Mouse (Mus musculus): Measurements from ENCODE around the gene Gm15319. TPM values are rescaled to one million over a fixed set of nuclear protein-coding genes. Genes with fewer than 3 reads are reported as not detected.
"Not testable (repeated sequence)": the region's sequence is repeated elsewhere in the genome, so short reads cannot be mapped to it uniquely, and the experiment has no call there.

Gm15319 gene
- polyA plus RNA-seq, 1 experiment from 2014 or later, result 0.22 TPM

DNA sequence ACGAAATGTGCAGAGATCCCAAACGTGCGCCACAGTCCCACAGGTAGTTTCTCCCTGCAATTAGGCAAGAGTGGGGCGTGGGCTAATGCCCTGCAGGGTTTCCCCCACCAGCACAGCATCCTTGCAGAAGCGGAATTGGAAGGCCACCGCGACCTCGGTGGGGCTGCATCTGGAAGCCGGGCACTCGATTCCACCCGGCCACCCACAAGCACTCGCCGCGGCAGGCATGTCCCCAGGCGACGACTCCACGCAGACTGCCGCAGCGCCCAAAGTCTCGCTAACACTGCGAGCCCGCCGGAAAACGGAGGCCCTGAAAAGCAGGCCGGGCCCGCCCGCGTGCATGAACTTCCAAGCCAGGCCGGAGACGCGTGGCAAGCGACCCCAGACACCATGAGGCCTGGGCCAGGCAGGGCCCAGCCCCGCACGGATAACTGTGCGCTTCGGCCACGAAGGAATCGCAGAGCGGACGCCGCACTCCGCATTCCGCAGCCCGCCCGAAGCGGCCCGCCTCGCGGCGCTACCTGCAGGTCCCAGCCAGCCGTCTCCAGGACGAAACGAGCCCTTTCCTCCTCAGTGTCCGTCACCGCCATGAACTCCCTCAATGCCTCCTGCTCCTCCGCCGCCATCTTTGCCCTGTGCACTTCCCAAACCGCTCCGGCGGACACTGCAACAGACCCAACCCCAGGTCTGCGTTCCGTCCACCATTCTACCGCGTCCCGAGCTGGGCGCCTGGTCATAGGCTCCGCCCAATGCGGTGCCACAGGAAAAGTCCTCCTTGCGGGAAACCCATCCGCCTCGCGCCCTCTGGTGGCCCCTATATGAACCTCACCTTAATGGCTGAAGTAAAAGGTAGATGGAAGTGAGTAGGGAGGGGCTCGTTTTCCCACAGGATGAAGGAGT lies 66.0 kb downstream of the Gm15319 start:
- not testable (repeated sequence) for H3K36me3 ChIP-seq; H3K27me3 ChIP-seq (replicated peaks); H3K9me3 ChIP-seq (replicated peaks); H3K4me1 ChIP-seq (replicated peaks)
- peak; percentile 93 for ATAC-seq (ENCODE audit: insufficient number of reproducible peaks, low FRiP score)
- H3K4me2 ChIP-seq, result peak overlapping the region; percentile 66
- H3K27ac ChIP-seq (ENCODE audit: poor library complexity, severe bottlenecking), result peak overlapping the region; percentile 61; the same call in 1 of the 2 replicates
- peak overlapping the region; percentile 88 for H3K9ac ChIP-seq
- WGBS, result 6% methylated on average over 72 of the region's 73 CpGs
- H3K4me3 ChIP-seq, result peak overlapping the region; percentile 73

DNA sequence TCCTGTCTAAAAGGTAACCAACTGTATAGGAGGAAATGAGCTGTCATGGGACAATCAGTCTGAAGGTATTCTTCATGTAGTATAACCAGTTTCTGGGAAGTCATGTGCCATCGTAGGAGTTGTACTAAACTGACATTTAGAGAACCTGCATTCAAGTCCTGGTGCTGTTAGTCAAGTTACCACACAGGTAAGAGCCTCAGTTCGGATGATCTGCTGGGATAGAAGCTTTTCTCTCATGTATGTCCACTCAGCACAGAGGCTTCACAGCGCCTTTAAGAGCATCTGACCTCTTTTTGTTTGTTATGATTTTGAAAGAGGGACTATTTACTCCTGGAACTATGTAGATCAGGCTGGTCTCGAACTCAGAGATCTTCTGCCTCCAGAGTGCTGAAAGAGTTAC lies 67.1 kb downstream of the Gm15319 start:
- WGBS, result 89% methylated on average over 3 of the region's 4 CpGs
- H3K36me3 ChIP-seq; H3K9ac ChIP-seq; H3K4me3 ChIP-seq; H3K27ac ChIP-seq (ENCODE audit: poor library complexity, severe bottlenecking); H3K4me1 ChIP-seq (replicated peaks); ATAC-seq (ENCODE audit: insufficient number of reproducible peaks, low FRiP score); H3K9me3 ChIP-seq (replicated peaks); H3K27me3 ChIP-seq (replicated peaks); H3K4me2 ChIP-seq: not testable (repeated sequence)

DNA sequence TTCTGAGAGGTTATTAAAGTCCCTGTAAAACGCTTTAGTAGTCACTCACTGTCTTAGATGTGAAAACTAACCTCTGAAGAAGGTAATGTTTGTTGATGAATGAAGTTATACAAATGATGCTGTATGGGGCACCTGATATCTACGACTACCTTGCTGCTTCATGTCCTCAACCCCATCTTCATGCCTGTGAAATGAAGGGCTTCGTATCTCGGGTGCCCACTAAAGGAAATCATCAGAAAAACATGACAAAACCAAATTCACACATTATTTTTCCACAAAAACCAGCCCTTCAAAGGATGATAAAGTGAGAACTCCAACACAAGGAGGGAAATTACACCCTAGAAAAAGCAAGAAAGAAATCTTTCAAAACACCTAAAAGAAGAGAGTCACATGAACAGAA lies 68.2 kb downstream of the Gm15319 start:
- H3K27ac ChIP-seq (ENCODE audit: poor library complexity, severe bottlenecking); H3K9me3 ChIP-seq (replicated peaks); H3K27me3 ChIP-seq (replicated peaks); H3K4me3 ChIP-seq; H3K9ac ChIP-seq; H3K4me2 ChIP-seq; H3K36me3 ChIP-seq; ATAC-seq (ENCODE audit: insufficient number of reproducible peaks, low FRiP score); H3K4me1 ChIP-seq (replicated peaks): not testable (repeated sequence)
- WGBS, result 90% methylated on average over 4 of the region's 4 CpGs

DNA sequence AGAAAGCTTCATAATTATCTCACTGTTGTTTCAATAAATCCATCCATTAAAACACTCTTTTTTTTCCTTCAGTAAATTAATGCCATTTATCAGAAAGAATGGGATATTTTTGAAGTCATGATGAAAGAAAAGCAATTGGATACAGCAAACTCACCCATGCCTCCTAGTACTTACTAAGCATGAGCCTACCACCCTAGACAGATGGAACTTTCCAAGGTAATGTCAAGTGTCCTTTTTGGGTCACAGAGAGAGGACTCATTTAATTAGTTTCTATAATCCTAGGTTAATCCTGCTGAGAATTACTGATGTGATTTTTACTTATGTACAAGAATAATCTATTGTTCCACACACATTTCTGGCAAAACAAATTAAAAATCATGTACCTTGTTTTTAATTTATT lies 69.0 kb downstream of the Gm15319 start:
- H3K4me1 ChIP-seq (replicated peaks); H3K4me2 ChIP-seq; ATAC-seq (ENCODE audit: insufficient number of reproducible peaks, low FRiP score); H3K9ac ChIP-seq; H3K27me3 ChIP-seq (replicated peaks); H3K27ac ChIP-seq (ENCODE audit: poor library complexity, severe bottlenecking); H3K36me3 ChIP-seq; H3K4me3 ChIP-seq; H3K9me3 ChIP-seq (replicated peaks): not testable (repeated sequence)

DNA sequence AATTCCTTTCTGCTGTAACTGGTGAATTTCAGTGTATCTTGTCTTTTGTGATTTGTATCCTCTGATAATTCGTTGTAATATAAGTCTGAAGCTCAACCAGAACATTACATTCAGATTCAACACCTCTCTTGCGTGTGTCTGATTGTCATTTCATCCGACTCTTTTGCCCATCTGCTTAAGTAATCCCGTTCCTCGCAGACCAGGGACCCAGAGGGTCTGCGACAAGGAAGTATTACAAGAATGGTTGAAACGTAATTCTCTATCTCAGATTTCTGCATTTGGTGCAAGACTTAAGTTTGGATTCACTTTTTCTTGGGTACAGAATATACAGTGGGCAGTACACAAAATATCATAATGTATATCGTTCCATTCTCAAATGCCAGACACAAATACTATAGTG lies 73.0 kb downstream of the Gm15319 start:
- not testable (repeated sequence) for H3K27me3 ChIP-seq (replicated peaks); H3K9me3 ChIP-seq (replicated peaks); ATAC-seq (ENCODE audit: insufficient number of reproducible peaks, low FRiP score); H3K36me3 ChIP-seq; H3K4me2 ChIP-seq; H3K27ac ChIP-seq (ENCODE audit: poor library complexity, severe bottlenecking); H3K4me1 ChIP-seq (replicated peaks); H3K9ac ChIP-seq; H3K4me3 ChIP-seq
- WGBS, result 81% methylated on average over 5 of the region's 8 CpGs

DNA sequence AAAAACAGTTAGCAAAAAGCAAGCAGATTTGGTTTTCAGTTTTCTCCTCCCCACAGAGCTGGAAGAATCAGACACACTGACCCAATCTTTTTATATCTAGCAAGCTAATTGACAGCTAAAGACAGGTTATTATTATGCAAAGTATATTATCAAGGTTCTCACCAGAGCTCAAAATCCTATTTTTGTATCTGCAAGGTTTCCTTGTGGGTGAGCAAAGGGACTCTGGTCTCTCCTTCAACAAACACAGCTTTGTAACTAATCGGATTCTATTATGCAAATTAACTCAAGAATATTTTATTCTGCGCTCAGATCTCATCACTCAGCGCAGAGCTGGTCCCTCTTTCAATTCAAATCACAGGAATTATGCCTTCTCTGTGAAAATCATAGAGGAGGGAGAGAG lies 74.1 kb downstream of the Gm15319 start:
- H3K4me1 ChIP-seq (replicated peaks); H3K9me3 ChIP-seq (replicated peaks); H3K4me3 ChIP-seq; H3K36me3 ChIP-seq; H3K27me3 ChIP-seq (replicated peaks); ATAC-seq (ENCODE audit: insufficient number of reproducible peaks, low FRiP score); H3K9ac ChIP-seq; H3K27ac ChIP-seq (ENCODE audit: poor library complexity, severe bottlenecking); H3K4me2 ChIP-seq: not testable (repeated sequence)
- WGBS, result 95% methylated on average over 2 of the region's 3 CpGs

DNA sequence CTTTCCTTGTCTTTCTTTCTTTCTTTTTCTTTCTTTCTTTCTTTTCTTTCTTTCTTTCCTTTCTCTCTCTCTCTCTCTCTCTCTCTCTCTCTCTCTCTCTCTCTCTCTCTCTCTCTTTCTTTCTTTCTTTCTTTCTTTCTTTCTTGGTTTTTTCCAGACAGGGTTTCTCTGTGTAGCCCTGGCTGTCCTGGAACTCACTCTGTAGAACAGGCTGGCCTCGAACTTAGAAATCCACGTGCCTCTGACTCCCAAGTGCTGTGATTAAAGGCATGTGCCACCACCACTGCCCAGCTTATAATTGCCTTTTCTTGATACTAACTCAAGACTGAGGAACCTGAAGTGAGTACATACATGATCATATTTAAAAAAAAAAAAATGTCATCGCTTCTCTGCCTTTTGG lies 75.3 kb downstream of the Gm15319 start:
- 88% methylated on average over 3 of the region's 3 CpGs for WGBS
- not testable (repeated sequence) for H3K9me3 ChIP-seq (replicated peaks); H3K27me3 ChIP-seq (replicated peaks); H3K4me3 ChIP-seq; ATAC-seq (ENCODE audit: insufficient number of reproducible peaks, low FRiP score); H3K27ac ChIP-seq (ENCODE audit: poor library complexity, severe bottlenecking); H3K36me3 ChIP-seq; H3K4me1 ChIP-seq (replicated peaks); H3K4me2 ChIP-seq; H3K9ac ChIP-seq

Data from heart, embryonic 12.5 days (tissue).